ENCODE assay signal across 9 mouse cellular contexts in genomic region chr7:3333542-3333941, GRCm38 (mm10). TPM values are rescaled to one million over a fixed set of nuclear protein-coding genes. Genes with fewer than 3 reads are reported as not detected.
DNase-seq lines count a peak whose midpoint lies in the region; ATAC-seq and TF ChIP-seq lines count a peak whose summit lies in the region.
"Had no signal": no experiment of that assay in that cellular context is flagged by ENCODE, and none has a peak within 500 bp of the region (broad histone marks: within the 10 kb centered on the region; RNA-seq: fewer than 3 reads in every experiment).

No protein-coding gene starts in this region.

- no peak for ATAC-seq in hindbrain, embryonic 16.5 days
- no peak for ATAC-seq in erythroid progenitor cell, adult 5-6 weeks (replicated peaks; ENCODE audit: low FRiP score, poor library complexity, severe bottlenecking)

- H3K9ac ChIP-seq in hindbrain, embryonic 16.5 days (ENCODE audit: low read depth, low read length): peak overlapping the region; percentile 78

- peaks cover 3% of the 10 kb centered on the region; the same call in 1 of the 2 replicates for H3K27me3 ChIP-seq in hindbrain, embryonic 16.5 days (replicated peaks; ENCODE audit: control insufficient read depth, insufficient read depth, low read length)

- peak overlapping the region; percentile 83 for H3K4me3 ChIP-seq in left cerebral cortex, adult 2 months
- peak overlapping the region; percentile 89 for H3K4me3 ChIP-seq in cortical plate, adult 2 months (ENCODE audit: insufficient read depth, low read length)
- H3K4me3 ChIP-seq in hindbrain, embryonic 16.5 days (ENCODE audit: low read length): peak overlapping the region; percentile 71

- TF ChIP-seq POLR2A in cortical plate, adult 2 months (IDR thresholded peaks at IDR 0.05; ENCODE audit: extremely low read depth, insufficient read depth, low read length): no peak

- no peak for DNase-seq in left cerebral cortex, adult 2 months (ENCODE audit: extremely low spot score in 1 of 2, low spot score in 2 of 2)
- no peak for DNase-seq in left cerebral cortex, postnatal 4 days
- peak; percentile 53 for DNase-seq in retina, embryonic 14.5 days (ENCODE audit: low spot score)
- DNase-seq in urinary bladder, adult 18-20 months (ENCODE audit: low spot score in 2 of 2): no peak
- DNase-seq in urinary bladder, postnatal 14 days (ENCODE audit: low spot score): no peak

- H3K27ac ChIP-seq in left cerebral cortex, adult 2 months: peak overlapping the region; percentile 77; the same call in 1 of the 2 replicates
- H3K27ac ChIP-seq in cortical plate, adult 2 months (ENCODE audit: insufficient read depth, low read length): no peak overlapping the region
- no peak overlapping the region for H3K27ac ChIP-seq in hindbrain, embryonic 16.5 days (ENCODE audit: low read depth, low read length)

- peak overlapping the region; percentile 77 for H3K4me2 ChIP-seq in hindbrain, embryonic 16.5 days (ENCODE audit: low read length)

- H3K4me1 ChIP-seq in cortical plate, adult 2 months (ENCODE audit: control insufficient read depth, insufficient read depth, low read length): no peaks in the 10 kb centered on the region
- H3K4me1 ChIP-seq in hindbrain, embryonic 16.5 days (ENCODE audit: control insufficient read depth, insufficient read depth, low read depth, low read length): peaks cover 12% of the 10 kb centered on the region

- no peak for TF ChIP-seq CTCF in left cerebral cortex, adult 2 months (IDR thresholded peaks at IDR 0.05)
- TF ChIP-seq CTCF in cortical plate, adult 2 months (IDR thresholded peaks at IDR 0.05; ENCODE audit: extremely low read depth, insufficient read depth, low read length): no peak

- 7% methylated on average over 5 of the region's 5 CpGs for WGBS in hindbrain, embryonic 16.5 days

- H3K9me3 ChIP-seq in hindbrain, embryonic 16.5 days (ENCODE audit: control insufficient read depth, low read length): no peaks in the 10 kb centered on the region

- no peaks in the 10 kb centered on the region for H3K36me3 ChIP-seq in hindbrain, embryonic 16.5 days (ENCODE audit: control insufficient read depth, insufficient read depth, low read length)

- intact Hi-C loops in left cerebral cortex, adult 2 months (cut with DNase I): loop anchor here (5.0 kb wide), 2 partner anchors 44 to 59 kb away; partner anchors contain the start of gene Cacng8
- intact Hi-C loops in left cerebral cortex, postnatal 4 days (cut with DNase I): loop anchor here (5.0 to 10.0 kb wide), 2 partner anchors 61 to 114 kb away; partner anchors contain the start of gene Cacng8

RNA-seq across cellular contexts. Expression of gene Cacng7, which starts 0.8 kb away (rescaled TPM):
- 100 to 1,000 TPM; 180 to 201 TPM for total RNA-seq in left cerebral cortex, adult 2 months (2021)
- 100 to 1,000 TPM; 111 to 123 TPM for total RNA-seq in left cerebral cortex, postnatal 4 days (2021)
- polyA plus RNA-seq in cortical plate, adult 2 months (2012; rRNA removed): 207 and 214 TPM in 2 replicates
- 2.6 and 2.9 TPM in 2 replicates for polyA plus RNA-seq in hindbrain, embryonic 16.5 days (2015; fragmentation: Nextera tagmentation; extraction: Ambion mirVana)
- not detected in 2 replicates for total RNA-seq in erythroid progenitor cell, adult 5-6 weeks (2015; ENCODE audit: low replicate concordance)
- 2.1 TPM in 1 of 2 replicates, not detected in the other for total RNA-seq in erythroid progenitor cell, adult 5-6 weeks (2017; ENCODE audit: low replicate concordance)

RNA-seq across cellular contexts. Expression of gene Prkcg, which starts 44.6 kb away (rescaled TPM):
- 100 to 1,000 TPM; 262 to 263 TPM for total RNA-seq in left cerebral cortex, adult 2 months (2021)
- 100 to 1,000 TPM in 1 of 2 experiments, 10 to 100 TPM in 1; 88.7 to 100 TPM for total RNA-seq in left cerebral cortex, postnatal 4 days (2021)
- 148 and 167 TPM in 2 replicates for polyA plus RNA-seq in cortical plate, adult 2 months (2012; rRNA removed)
- 2.0 and 2.3 TPM in 2 replicates for polyA plus RNA-seq in hindbrain, embryonic 16.5 days (2015; fragmentation: Nextera tagmentation; extraction: Ambion mirVana)
- total RNA-seq in erythroid progenitor cell, adult 5-6 weeks (2015; ENCODE audit: low replicate concordance): 0.84 and 6.8 TPM in 2 replicates
- total RNA-seq in erythroid progenitor cell, adult 5-6 weeks (2017; ENCODE audit: low replicate concordance): not detected in 2 replicates

RNA-seq across cellular contexts. Expression of gene Myadm, which starts 44.7 kb away (rescaled TPM):
- total RNA-seq in left cerebral cortex, adult 2 months (2021): 10 to 100 TPM; 61.9 to 62.1 TPM
- total RNA-seq in left cerebral cortex, postnatal 4 days (2021): 10 to 100 TPM; 34.6 to 35.9 TPM
- 70.8 and 76.1 TPM in 2 replicates for polyA plus RNA-seq in cortical plate, adult 2 months (2012; rRNA removed)
- 36.9 and 51.0 TPM in 2 replicates for polyA plus RNA-seq in hindbrain, embryonic 16.5 days (2015; fragmentation: Nextera tagmentation; extraction: Ambion mirVana)
- 12.6 and 13.0 TPM in 2 replicates for total RNA-seq in erythroid progenitor cell, adult 5-6 weeks (2015; ENCODE audit: low replicate concordance)
- total RNA-seq in erythroid progenitor cell, adult 5-6 weeks (2017; ENCODE audit: low replicate concordance): 5.3 and 6.4 TPM in 2 replicates

RNA-seq across cellular contexts. Expression of gene Cacng8, which starts 56.9 kb away (rescaled TPM):
- total RNA-seq in left cerebral cortex, adult 2 months (2021): 100 to 1,000 TPM; 176 to 186 TPM
- total RNA-seq in left cerebral cortex, postnatal 4 days (2021): 100 to 1,000 TPM; 102 to 111 TPM
- 50.3 and 63.3 TPM in 2 replicates for polyA plus RNA-seq in cortical plate, adult 2 months (2012; rRNA removed)
- polyA plus RNA-seq in hindbrain, embryonic 16.5 days (2015; fragmentation: Nextera tagmentation; extraction: Ambion mirVana): 8.6 and 13.7 TPM in 2 replicates
- not detected in 2 replicates for total RNA-seq in erythroid progenitor cell, adult 5-6 weeks (2015; ENCODE audit: low replicate concordance)
- not detected in 2 replicates for total RNA-seq in erythroid progenitor cell, adult 5-6 weeks (2017; ENCODE audit: low replicate concordance)
- total RNA-seq: gastrocnemius, adult 8-10 months had no signal

Comparison
In these comparisons a context has a peak if more than half of its experiments do, and no peak if none do; other contexts are left out.
1. RNA of gene Cacng7, which starts 0.8 kb away (total RNA-seq): 180 to 201 TPM in left cerebral cortex, adult 2 months and 111 to 123 TPM in left cerebral cortex, postnatal 4 days; 2.1 TPM in erythroid progenitor cell, adult 5-6 weeks; every median in the first group is over 10 times any median in the second.
2. RNA of gene Prkcg, which starts 44.6 kb away (total RNA-seq): 262 to 263 TPM in left cerebral cortex, adult 2 months and 88.7 to 100 TPM in left cerebral cortex, postnatal 4 days; 0.84 to 6.8 TPM in erythroid progenitor cell, adult 5-6 weeks; every median in the first group is over 10 times any median in the second.
3. Peak in every context shown above with its lines, with median percentiles within 50 percentile points of each other: H3K4me3 ChIP-seq.